7 mouse cellular contexts compared by ENCODE assay signal in the genomic region with DNA sequence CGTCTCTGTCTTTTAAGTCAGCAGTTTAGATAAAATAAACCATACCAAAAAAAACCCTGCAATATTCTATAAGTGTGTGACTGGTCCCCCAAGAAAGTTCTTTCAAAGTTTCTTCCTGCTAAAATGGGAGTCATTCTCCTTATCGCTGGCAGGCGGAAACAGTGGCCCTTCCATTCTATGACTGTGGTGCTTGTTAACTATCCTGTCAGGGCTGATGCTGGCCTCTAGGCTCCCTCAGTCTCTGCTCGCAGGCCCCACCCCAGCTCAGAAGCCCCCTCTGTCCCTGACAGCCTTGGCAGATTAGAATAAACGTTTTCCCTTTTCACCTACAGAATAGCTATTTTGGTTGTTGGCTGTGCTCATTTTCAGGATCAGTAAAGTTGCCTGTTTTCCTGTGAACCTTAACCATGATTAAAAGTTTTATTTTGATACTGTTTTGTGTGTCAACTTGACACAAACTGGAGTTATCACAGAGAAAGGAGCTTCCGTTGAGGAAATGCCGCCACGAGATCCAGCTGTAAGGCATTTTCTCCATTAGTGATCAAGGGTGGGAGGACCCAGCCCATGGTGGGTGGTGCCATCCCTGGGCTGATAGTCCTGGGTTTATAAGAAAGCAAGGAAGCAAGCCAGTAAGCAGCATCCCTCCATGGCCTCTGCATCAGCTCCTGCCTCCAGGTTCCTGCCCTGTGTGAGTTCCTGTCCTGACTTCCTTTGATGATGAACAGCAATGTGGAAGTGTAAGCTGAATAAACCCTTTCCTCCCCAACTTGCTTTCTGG. TPM values are rescaled to one million over a fixed set of nuclear protein-coding genes. Genes with fewer than 3 reads are reported as not detected.
A peak's percentile ranks its signal among the peaks of the same experiment; 100 is the strongest.
DNase-seq lines count a peak whose midpoint lies in the region; ATAC-seq lines count a peak whose summit lies in the region.
"Not testable (repeated sequence)": the region's sequence is repeated elsewhere in the genome, so short reads cannot be mapped to it uniquely, and the experiment has no call there.
"Had no signal": no experiment of that assay in that cellular context is flagged by ENCODE, and none has a peak within 500 bp of the region (broad histone marks: within the 10 kb centered on the region; RNA-seq: fewer than 3 reads in every experiment).

No protein-coding gene starts in this region.

- DNase-seq in MEL-GATA-1-ER (ENCODE audit: extremely low read depth, low read depth) = peak; percentile 84
- not testable (repeated sequence) for DNase-seq in liver, embryonic 11.5 days (ENCODE audit: low spot score); liver, embryonic 13.5 days

- H3K4me2 ChIP-seq in liver, embryonic 11.5 days; liver, embryonic 15.5 days: not testable (repeated sequence)
- H3K4me2 ChIP-seq in liver, embryonic 13.5 days = peak overlapping the region; percentile 36

- not testable (repeated sequence) for H3K36me3 ChIP-seq in liver, embryonic 11.5 days (ENCODE audit: control insufficient read depth, insufficient read depth, low read length); liver, embryonic 13.5 days; liver, embryonic 15.5 days (replicated peaks); megakaryocyte, embryonic 14.5 days (replicated peaks; ENCODE audit: low read length)

- not testable (repeated sequence) for H3K27me3 ChIP-seq in liver, embryonic 11.5 days (replicated peaks; ENCODE audit: control insufficient read depth, insufficient read depth, low read length); liver, embryonic 13.5 days; liver, embryonic 15.5 days
- peaks cover 11% of the 10 kb centered on the region for H3K27me3 ChIP-seq in megakaryocyte, embryonic 14.5 days (replicated peaks)

- H3K4me1 ChIP-seq in liver, embryonic 11.5 days (replicated peaks; ENCODE audit: control insufficient read depth, insufficient read depth, low read length) = peaks cover 21% of the 10 kb centered on the region
- peaks cover 46% of the 10 kb centered on the region for H3K4me1 ChIP-seq in liver, embryonic 13.5 days (replicated peaks)
- H3K4me1 ChIP-seq in liver, embryonic 15.5 days (replicated peaks) = peaks cover 42% of the 10 kb centered on the region
- H3K4me1 ChIP-seq in megakaryocyte, embryonic 14.5 days = peaks cover 36% of the 10 kb centered on the region

- ATAC-seq in liver, embryonic 11.5 days (replicated peaks; ENCODE audit: low FRiP score) = peak; percentile 70
- ATAC-seq in liver, embryonic 13.5 days (ENCODE audit: low read depth) = peak; percentile 61
- ATAC-seq in liver, embryonic 15.5 days (ENCODE audit: insufficient read depth) = peak; percentile 47; the same call in 1 of the 2 replicates

- H3K9me3 ChIP-seq in liver, embryonic 11.5 days (ENCODE audit: control insufficient read depth, low read length); liver, embryonic 13.5 days (replicated peaks); liver, embryonic 15.5 days (replicated peaks): not testable (repeated sequence)
- H3K9me3 ChIP-seq in megakaryocyte, embryonic 14.5 days = peaks cover 13% of the 10 kb centered on the region

- 57% methylated on average over 8 of the region's 8 CpGs for WGBS in liver, embryonic 11.5 days
- WGBS in liver, embryonic 13.5 days (ENCODE audit: insufficient replicate concordance) = 48% methylated on average over 8 of the region's 8 CpGs
- 57% methylated on average over 8 of the region's 8 CpGs for WGBS in liver, embryonic 15.5 days (ENCODE audit: insufficient replicate concordance)

- not testable (repeated sequence) for H3K4me3 ChIP-seq in liver, embryonic 11.5 days (ENCODE audit: low read depth, low read length); liver, embryonic 15.5 days (replicated peaks)
- peak overlapping the region; percentile 6; the same call in 1 of the 2 replicates for H3K4me3 ChIP-seq in liver, embryonic 13.5 days (replicated peaks)
- peak overlapping the region; percentile 38 for H3K4me3 ChIP-seq in megakaryocyte, embryonic 14.5 days (replicated peaks)

- not testable (repeated sequence) for H3K9ac ChIP-seq in liver, embryonic 11.5 days (ENCODE audit: low read depth, low read length); liver, embryonic 13.5 days; liver, embryonic 15.5 days

- peak overlapping the region; percentile 40; the same call in 1 of the 2 replicates for H3K27ac ChIP-seq in liver, embryonic 11.5 days (ENCODE audit: low read depth, low read length)
- H3K27ac ChIP-seq in liver, embryonic 13.5 days = peak overlapping the region; percentile 73
- H3K27ac ChIP-seq in liver, embryonic 15.5 days (replicated peaks) = not testable (repeated sequence)

RNA-seq across cellular contexts. Expression of a gene that starts 44.6 kb away (rescaled TPM):
- 0.07 and 0.13 TPM in 2 replicates for polyA plus RNA-seq in liver, embryonic 11.5 days (2014; fragmentation: Nextera tagmentation; extraction: Ambion mirVana)
- polyA plus RNA-seq in liver, embryonic 13.5 days (2015; fragmentation: Nextera tagmentation; extraction: Ambion mirVana) = 0.02 and 0.05 TPM in 2 replicates
- polyA plus RNA-seq in liver, embryonic 15.5 days (2015; fragmentation: Nextera tagmentation; extraction: Ambion mirVana) = 0.18 and 0.30 TPM in 2 replicates
- not detected in 2 replicates for polyA plus RNA-seq in megakaryocyte, embryonic 14.5 days (2012; ENCODE audit: insufficient read depth, low replicate concordance)
- polyA plus RNA-seq: C2C12; erythroblast, embryonic 14.5 days had no signal
